Mouse (Mus musculus): ENCODE results near the gene Muc3a. TPM values are rescaled to one million over a fixed set of nuclear protein-coding genes. Genes with fewer than 3 reads are reported as not detected.

The Muc3a gene
- polyA plus RNA-seq, 1 experiment from 2014 or later: 0.14 TPM

Other genes with a start within 250 kb of the Muc3a start
- gene Cldn15, start 245.8 kb downstream of the Muc3a start, polyA plus RNA-seq (2014; fragmentation: Nextera tagmentation; extraction: Ambion mirVana): 0.13 and 0.31 TPM in 2 replicates
- gene Plod3, start 225.4 kb downstream of the Muc3a start, polyA plus RNA-seq (2014; fragmentation: Nextera tagmentation; extraction: Ambion mirVana): 25.8 and 28.1 TPM in 2 replicates
- 94.0 and 117 TPM in 2 replicates for gene Znhit1, start 224.4 kb downstream of the Muc3a start, polyA plus RNA-seq (2014; fragmentation: Nextera tagmentation; extraction: Ambion mirVana)
- 4.8 and 6.9 TPM in 2 replicates for gene Vgf, start 186.0 kb downstream of the Muc3a start, polyA plus RNA-seq (2014; fragmentation: Nextera tagmentation; extraction: Ambion mirVana)
- gene Ap1s1, start 166.3 kb downstream of the Muc3a start, polyA plus RNA-seq (2014; fragmentation: Nextera tagmentation; extraction: Ambion mirVana): 214 and 238 TPM in 2 replicates
- 0.26 and 0.28 TPM in 2 replicates for gene Serpine1, start 140.1 kb downstream of the Muc3a start, polyA plus RNA-seq (2014; fragmentation: Nextera tagmentation; extraction: Ambion mirVana)
- 1.5 and 2.8 TPM in 2 replicates for gene Trim56, start 96.2 kb downstream of the Muc3a start, polyA plus RNA-seq (2014; fragmentation: Nextera tagmentation; extraction: Ambion mirVana)
- not detected in 2 replicates for gene Muc3, start 63.1 kb downstream of the Muc3a start, polyA plus RNA-seq (2014; fragmentation: Nextera tagmentation; extraction: Ambion mirVana)
- 22.2 and 35.7 TPM in 2 replicates for gene Ache, start 75.1 kb upstream of the Muc3a start, polyA plus RNA-seq (2014; fragmentation: Nextera tagmentation; extraction: Ambion mirVana)
- gene Ufsp1, start 82.2 kb upstream of the Muc3a start, polyA plus RNA-seq (2014; fragmentation: Nextera tagmentation; extraction: Ambion mirVana): 13.7 and 18.3 TPM in 2 replicates
- gene Srrt, start 95.3 kb upstream of the Muc3a start, polyA plus RNA-seq (2014; fragmentation: Nextera tagmentation; extraction: Ambion mirVana): 82.0 and 95.9 TPM in 2 replicates
- gene Trip6, start 102.0 kb upstream of the Muc3a start, polyA plus RNA-seq (2014; fragmentation: Nextera tagmentation; extraction: Ambion mirVana): 12.0 and 12.9 TPM in 2 replicates
- 17.1 and 18.6 TPM in 2 replicates for gene Slc12a9, start 121.2 kb upstream of the Muc3a start, polyA plus RNA-seq (2014; fragmentation: Nextera tagmentation; extraction: Ambion mirVana)
- gene Ephb4, start 137.7 kb upstream of the Muc3a start, polyA plus RNA-seq (2014; fragmentation: Nextera tagmentation; extraction: Ambion mirVana): 3.4 and 8.5 TPM in 2 replicates